Mouse (Mus musculus): ENCODE measurements at regions not wholly inside any gene's neighbourhood (a gene's known extent, or its start where the extent isn't known, plus 50 kb on each side); places are given as distances from the start of the nearest gene placed in this dataset.

DNA sequence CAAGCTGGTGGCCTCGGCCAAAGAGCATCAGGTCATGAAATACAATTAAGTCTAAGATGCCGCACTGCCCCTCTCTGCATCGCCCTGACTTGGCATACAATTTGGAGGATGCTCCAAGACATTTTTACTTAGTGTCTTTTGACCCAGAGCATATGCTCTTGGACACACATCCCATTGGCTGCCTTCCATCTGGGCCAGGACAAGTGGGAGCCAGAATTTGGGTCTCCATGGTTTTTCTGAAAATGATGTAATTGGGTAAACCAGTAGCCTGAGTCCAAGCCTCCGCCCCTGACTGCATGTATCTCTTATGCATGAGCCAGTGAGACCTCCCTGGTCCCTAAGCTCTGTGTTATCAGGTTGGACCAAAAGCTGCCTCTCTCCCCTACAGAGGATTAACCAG lies 117.1 kb upstream of the Rpl38 start:
- DNase-seq (ENCODE audit: low read depth in 1 of 2, low spot score in 2 of 2) = no peak

DNA sequence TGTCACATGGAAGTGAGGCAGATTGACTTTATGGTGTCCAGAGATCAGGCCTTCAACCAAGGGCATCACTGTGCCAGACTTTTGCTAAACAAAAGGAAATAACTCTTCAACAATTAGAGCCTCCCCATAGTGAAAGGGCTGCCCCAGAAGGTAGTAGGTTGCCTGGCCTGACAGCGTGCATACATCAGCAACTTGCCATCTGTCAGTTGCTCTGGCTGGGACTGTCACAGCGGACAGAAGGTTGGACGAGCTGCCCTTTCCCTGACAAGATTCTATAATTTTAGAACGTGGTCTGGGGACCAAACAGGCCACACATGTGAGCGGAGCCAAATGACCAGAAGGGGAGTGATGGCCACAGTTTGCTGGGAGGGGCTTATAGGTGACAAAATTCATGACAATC lies 119.7 kb upstream of the Rpl38 start:
- DNase-seq (ENCODE audit: low read depth in 1 of 2, low spot score in 2 of 2) = no peak

DNA sequence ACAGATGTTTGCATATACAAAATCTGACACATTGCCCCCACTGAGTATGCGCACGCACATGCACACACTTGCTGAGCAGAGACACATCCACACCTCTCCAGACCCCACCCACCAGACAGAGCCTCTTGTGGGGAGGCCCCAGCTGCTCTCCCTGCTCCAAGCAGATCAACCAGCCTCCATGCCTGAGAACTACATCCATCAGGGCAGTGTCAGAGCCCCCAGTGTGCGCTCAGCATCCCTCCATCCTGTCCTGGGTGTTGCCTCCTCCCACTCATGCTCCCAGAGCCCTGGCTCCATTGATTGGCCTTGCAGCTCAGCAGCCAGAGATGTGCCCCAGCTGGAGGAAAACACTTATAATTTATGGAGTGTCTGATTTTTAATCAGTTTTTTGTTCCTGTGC lies 124.1 kb upstream of the Rpl38 start:
- DNase-seq (ENCODE audit: low read depth in 1 of 2, low spot score in 2 of 2) = no peak

DNA sequence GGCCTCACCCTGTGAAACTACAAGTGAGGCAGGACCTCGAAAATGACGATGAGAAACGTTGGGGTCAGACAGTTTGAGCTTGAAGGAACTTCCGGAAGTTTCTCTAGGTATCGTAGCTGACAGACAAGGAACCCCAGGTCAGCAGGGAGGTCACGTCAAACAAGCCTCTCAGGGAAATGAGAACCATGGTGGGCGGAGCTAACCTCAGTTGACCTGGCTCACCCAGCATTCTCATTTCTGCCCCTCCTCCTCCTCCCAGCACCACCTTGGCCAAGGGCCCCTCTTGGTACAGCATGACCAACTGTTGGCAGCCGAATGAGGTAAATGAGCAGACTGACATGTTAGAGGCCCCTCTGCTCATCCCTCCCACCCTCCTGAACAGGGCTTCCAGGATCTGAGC lies 126.2 kb upstream of the Rpl38 start:
- no peak for DNase-seq (ENCODE audit: low read depth in 1 of 2, low spot score in 2 of 2)

DNA sequence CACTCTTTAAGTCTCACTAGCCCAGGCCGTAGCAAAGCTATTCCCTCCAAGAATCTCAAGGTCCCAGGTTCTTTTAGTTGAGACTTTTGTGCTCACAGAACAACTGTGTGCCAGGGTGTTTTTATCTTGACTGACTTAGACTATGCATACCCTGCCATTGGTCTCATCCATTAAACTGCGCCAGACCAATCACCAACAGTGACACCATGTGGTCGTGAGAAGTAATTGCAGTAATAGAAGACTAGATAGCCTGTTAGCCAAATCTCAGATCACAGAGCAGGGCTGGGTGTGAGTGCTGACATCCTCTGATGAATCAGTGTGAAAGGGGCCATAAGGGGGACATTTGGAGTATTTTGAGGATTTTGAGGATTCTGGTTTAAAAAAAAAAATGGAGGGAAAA lies 127.8 kb upstream of the Rpl38 start:
- no peak for DNase-seq (ENCODE audit: low read depth in 1 of 2, low spot score in 2 of 2)

DNA sequence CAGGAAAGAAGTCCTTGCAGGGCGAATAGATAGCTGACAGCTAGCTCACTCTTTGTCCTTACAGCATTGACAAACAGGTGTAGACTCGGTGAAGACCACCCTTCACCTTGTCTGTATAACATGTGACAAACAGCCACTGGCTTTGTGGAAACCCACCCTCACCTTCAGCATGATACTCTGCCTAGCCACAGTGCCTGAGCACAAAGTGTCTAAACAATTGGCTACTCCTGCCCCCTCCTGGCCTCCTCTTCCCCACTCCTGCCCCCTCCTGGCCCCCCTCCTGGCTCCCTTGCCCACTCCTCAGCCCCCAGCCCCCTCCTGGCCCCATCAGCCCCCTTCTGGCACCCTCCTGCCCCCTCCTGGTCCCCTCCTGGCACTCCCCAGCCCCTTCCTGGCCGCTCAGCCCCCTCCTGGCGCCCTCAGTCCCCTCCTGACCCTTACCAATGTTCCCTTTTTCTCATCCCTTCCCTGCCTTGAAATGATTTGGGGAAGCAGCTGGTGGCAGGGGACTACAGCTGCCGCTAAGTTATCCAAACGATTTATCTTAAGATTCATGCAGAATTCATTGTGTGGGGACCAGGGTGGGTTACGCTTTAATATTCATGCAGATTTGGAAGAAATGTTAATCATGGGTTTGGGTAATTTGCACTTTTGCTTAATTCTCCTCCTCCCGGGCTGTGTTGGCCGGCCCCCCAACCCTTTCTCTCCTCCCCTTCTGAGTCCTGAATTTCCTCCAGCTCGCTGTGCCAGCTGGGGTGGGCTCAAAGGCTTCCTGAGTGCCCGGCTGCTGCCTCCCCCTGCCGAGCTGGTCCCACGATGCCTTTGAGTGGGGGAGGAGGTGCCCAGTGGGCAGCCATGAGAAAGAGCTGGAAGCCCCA lies 131.5 kb upstream of the Rpl38 start:
- DNase-seq (ENCODE audit: low read depth in 1 of 2, low spot score in 2 of 2) = no peak

DNA sequence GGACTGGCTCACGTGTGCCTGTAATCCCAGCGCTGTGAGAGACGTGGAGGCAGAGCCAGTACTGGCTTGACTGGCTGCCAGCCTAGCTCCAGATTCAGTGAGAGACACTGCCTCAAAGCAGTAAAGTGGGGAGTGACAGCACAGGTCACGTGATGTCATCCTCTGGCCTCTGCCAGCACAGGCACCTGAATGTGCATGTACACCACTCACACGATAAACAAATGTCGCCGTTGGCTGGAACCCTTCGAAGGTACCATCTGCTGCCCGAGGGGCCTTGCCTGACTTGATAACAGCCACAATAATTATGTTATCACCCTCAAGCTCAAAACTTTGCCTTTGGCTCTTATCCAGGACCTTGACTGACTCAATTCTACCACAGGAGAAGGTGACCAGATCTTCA lies 132.4 kb upstream of the Rpl38 start:
- no peak for DNase-seq (ENCODE audit: low read depth in 1 of 2, low spot score in 2 of 2)

DNA sequence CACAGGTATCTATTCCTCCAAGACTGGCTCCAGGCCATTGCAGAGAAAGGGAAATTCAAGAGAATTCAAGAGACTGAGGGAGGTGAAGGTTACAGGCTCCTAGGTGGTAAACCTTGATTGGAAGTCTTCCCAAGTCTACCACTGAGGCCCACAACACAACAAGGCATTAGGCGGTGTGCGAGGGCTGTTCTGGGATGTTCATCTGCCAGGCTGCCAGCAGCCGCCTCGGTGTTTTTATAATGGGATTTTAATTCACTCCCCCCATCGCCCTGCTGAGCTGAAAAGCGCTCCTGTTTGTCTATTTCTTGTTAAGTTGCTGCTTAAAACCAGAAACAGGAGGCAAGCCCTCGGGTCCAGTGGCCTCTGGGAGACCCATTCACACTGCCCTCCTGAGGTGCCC lies 133.9 kb upstream of the Rpl38 start:
- DNase-seq (ENCODE audit: low read depth in 1 of 2, low spot score in 2 of 2) = no peak

DNA sequence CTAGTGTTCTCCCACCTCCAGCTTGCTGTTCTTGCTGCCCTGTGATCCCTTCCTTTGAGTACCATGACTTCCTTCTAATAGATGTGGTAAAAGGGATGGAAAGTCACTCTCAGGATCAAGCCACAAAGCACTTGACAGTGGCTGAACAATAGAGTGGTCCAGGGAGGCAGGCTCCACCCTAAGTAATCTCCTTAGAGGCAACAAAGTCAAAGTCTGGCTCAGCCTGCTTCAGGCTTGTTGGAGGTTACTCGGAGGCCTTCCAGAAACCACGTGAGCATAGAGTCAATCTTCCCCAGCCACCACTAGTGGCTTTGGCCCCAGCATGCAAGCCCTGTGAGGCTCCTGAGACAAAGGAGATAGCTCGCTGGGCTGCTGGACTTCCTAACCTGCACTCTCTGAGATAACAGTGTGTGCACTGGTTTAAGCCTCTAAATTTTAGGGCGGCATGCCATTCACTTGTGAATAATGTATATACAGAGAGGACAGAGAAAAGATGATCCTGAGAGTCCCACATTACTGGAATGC lies 137.0 kb upstream of the Rpl38 start:
- DNase-seq (ENCODE audit: low read depth in 1 of 2, low spot score in 2 of 2) = no peak

DNA sequence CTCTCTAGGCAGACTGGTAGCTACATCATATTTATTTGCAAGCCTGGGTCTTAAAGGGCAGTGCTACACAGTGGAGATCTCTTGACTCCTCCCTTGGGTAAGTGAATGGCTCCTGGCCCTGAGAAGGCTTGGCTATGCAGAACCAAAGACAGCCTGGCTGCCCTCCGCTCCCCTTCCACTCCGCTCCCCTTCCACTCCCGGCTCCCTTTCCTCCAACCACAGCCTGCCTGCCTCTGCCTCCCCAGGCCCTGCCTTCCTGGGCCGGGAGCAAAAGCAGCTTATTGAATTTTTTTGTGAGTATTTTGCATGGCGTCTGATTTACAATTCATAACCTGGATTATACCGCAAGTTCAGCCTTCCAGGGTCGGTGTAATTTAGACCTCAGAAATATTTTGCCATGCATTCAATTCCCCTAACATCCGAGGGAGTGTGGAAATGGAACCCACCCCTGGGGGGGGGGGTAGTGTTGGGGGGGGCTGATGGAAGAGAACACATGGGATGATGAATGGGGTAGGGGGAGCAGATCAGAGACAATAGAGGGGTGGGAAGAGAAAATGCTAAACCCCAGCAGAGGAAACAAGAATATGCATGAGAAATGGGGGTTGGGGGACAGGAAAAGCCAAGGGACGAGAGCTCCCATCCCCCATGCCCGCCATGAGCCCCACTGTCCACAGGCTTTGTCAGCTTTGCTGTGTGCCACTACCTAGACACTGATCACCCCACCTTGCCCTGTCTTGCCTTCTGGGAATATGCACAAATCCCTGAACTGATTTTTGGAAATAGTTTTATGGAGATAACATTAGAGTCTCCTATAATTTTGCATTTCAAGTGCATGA lies 139.2 kb upstream of the Rpl38 start:
- DNase-seq (ENCODE audit: low read depth in 1 of 2, low spot score in 2 of 2) = no peak

DNA sequence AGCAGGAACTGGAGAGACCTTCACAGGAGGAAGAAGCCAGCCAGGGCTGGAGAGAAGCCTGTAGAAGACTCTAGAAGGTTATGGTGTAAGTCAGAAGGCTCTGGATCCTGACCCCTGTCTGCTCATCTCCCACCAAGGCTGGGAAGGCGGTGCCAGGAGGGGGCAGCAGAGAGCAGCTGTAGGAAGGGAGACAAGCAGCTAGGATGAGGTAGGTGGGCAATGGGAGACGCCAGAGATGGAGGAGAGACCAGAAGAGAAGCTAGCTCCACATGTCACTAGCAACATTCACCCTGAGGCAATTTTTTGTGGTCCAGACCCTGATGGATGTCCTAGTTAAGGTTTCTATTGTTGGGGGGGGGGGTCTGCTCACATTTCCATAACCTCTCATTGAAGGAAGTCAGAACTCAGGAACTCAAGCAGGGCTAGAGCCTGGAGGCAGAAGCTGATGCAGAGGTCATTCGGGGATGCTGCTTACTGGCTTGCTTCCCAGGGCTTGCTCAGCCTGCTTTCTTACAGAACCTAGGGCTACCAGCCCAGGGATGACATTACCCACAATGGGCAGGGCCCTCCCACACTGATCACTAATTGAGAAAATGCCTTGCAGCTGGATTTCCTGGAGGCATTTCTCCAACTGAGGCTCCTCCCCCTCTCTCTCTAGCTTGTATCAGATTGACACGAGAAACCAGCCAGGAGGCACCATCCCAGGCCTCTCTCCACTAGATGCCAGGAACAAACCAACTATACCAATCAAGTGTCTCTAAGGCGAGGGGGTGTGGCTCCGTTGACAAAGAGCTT lies 144.7 kb upstream of the Rpl38 start:
- peak in 1 of 2 experiments; percentile 8 for DNase-seq (ENCODE audit: low read depth in 1 of 2, low spot score in 2 of 2)

DNA sequence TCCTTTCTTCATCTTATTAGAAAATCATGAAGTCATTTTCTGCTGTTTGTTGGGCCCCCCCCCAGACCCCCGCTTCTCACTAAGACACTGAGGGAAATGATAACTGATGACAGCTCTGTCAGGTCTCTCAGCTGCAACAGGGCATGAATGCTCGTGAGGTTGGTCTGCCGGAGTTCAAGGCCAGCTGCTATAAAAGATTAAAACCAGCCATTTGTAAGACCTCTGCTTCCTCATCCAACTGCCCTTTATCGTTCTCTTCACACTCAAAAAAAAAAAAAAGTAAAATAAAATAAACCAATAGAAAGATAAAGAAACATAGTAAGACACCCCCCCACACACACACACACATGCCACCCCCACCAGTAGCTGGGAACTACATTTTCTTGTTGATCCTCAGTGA lies 153.0 kb upstream of the Rpl38 start:
- DNase-seq (ENCODE audit: low read depth in 1 of 2, low spot score in 2 of 2) = no peak

DNA sequence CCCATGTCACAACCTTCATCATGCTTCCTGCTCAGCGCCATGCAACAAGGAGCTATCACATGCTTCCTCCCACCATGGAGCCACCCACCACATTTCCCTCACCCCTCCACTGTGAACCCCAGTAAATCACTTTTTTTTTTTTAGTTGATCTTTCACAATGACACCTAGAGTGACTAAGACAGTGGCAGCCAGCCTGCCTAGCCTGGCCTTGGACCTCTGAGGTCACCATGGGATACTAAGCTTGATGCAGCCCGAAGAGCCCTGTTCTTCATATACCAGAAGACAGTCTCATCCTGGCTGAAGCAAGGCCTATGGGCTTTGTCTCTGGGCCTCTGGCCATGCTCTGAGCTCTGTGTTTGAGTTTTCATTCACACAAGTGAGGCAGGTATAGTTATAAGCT lies 154.2 kb upstream of the Rpl38 start:
- no peak for DNase-seq (ENCODE audit: low read depth in 1 of 2, low spot score in 2 of 2)

DNA sequence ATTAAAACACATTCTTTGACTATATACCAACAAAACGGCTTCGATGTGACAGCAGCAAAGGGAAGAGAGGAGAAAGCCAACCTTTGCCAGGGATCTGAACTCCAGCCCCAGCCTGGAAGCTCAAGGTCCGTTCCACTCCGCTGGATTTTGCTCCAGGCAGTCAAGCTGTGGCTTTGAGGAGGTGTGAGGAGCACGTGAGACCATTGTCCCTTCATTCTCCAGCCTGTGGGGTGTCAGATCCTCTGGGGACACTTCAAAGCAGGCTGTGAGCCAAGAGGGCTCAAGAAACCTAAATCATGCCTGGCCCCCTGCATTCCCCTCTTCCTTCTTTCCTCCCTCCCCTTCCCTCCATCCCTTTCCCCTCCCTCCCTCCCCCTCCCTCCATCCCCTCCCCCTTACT lies 154.9 kb upstream of the Rpl38 start:
- no peak for DNase-seq (ENCODE audit: low read depth in 1 of 2, low spot score in 2 of 2)

DNA sequence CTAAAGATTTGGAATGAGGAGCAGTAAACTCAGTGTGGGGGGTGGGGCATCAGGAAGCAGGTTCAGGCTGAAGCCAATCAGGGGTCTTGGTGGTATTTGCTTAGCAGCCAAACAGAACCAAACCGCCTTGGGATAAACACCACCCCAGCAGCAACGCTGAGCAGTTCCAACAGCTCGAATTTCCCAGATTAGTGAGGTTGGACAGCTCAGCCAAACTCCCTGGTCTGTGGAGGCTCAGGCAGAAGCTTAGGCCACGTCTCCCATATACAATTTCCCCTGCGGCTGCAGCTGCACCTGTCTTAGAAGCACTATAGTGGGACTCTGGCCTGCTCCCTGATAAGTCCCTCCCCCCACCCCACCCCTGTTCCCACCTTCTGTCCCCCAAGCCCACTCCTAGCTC lies 156.3 kb upstream of the Rpl38 start:
- DNase-seq (ENCODE audit: low read depth in 1 of 2, low spot score in 2 of 2) = no peak

DNA sequence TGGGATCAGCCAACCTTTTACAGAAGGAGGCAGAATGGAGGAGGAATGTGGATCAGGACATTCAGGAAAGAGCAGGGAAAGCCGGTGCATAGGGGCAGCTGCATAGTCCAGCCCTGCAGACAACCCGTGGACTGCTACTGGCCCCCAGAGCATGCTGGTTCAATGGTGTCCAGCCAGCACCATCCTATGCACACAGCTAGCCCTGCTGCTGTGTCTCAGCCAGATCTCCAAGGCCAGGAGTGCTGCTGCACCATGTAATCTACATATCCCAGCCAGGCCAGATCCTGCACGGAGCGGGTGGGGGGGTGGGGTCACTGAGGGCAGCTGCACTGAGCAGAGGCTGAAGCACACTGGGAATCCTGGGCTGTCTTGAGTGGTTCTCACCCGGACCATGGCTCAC lies 165.8 kb upstream of the Rpl38 start:
- no peak for DNase-seq (ENCODE audit: low read depth in 1 of 2, low spot score in 2 of 2)

DNA sequence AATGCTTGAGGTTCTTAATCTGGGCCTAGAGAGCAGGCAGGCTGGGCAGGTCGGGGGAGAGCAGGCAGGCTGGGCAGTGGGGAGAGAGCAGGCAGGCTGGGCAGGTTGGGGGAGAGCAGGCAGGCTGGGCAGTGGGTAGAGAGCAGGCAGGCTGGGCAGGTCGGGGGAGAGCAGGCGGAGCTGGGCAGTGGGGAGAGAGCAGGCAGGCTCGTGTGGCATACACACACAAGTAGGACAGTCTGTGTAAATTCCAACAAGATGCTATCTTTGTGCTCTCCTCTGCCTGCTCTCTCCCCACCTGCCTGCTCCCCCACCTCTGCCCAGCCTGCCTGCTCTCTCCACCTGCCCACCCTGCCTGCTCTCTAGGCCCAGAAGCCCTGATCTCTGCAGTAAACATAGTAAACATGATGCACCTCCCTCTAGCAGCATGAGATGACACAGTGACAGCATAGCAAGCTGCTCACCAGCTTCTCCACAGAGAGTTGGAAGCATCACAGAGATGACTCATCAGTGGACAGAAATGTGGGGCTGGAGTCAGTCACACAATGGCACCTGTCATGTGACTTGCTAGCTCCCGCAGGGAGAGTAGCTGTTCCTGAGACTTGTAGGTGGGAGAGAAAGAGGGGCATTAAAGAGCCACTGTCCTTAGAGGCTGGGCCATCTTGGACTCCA lies 166.3 kb upstream of the Rpl38 start:
- no peak for DNase-seq (ENCODE audit: low read depth in 1 of 2, low spot score in 2 of 2)

DNA sequence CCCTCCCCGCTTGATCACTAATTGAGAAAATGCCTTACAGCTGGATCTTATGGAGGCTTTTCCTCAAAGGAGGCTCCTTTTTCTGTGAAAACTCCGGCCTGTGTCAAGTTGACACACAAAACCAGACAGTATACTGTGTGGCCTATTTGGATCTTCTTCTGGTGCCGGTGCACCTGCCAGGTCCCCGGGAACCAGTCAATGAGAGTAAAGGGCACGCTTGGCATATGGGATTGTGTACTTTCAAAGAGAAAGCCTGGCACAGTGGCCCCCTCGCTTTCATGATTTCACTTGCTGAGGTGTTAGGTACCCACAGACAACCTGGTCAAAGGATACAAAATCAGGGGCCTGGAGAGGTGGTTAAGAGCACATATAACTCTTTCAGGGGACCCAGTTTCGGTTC lies 167.9 kb upstream of the Rpl38 start:
- DNase-seq (ENCODE audit: low read depth in 1 of 2, low spot score in 2 of 2) = no peak

DNA sequence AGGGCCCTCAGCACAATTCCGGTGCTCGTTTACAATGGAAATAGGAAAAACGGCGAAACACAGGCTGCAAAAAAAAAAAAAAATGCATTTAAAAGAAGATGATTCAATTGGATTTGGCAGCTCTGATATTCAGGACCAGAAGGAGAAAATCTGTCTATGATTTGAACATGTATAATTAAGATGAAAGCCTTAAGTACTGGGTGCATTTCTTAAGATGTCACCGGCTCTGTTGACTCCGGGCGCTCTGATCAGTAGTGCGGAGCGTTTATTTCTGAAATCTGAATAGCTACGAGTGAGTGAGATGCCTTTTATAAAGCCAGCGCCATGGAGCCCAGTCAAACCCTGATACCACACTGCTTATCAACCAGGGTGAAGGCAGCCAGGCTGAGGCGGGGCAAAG lies 168.7 kb upstream of the Rpl38 start:
- DNase-seq (ENCODE audit: low read depth in 1 of 2, low spot score in 2 of 2) = no peak

DNA sequence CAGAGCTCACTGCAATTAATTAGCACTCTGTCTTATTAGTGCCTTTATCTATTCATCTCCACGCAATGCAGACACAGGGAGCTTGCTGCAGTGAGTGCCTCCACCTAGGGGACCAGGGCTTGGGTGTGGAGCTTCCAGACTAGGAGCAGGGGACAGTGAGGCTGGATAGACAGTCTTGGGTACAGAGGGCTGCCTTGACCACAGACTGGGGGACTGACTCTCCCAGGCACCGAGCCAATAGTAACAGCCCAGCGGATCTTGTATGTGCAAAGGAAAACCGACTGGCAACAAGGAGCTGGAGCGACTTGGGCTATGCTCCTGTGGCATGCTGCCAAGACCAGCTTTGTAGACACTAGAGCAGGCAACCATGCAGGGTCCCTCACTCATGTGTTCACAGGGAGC lies 172.8 kb upstream of the Rpl38 start:
- DNase-seq (ENCODE audit: low read depth in 1 of 2, low spot score in 2 of 2) = no peak

DNA sequence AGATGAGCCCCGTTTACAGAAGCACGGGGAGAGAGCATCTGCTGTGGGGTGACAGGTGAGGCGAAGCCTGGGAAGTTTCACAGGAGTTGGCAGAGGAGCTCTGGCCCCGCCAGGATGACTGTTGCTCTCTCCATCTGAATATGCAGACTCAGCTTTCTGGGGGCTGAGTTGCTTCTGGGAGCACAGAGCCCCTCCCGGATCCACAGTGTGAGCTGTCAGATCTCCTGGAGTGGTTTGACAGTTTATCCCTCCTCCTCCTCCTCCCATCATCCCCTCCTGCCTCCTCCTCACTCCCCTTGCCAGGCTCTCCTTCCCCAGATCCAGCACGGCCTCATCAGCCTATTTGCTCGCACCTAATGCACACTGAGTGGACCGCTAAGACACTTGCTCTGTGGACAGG lies 181.9 kb upstream of the Rpl38 start:
- no peak for DNase-seq (ENCODE audit: low read depth in 1 of 2, low spot score in 2 of 2)
